Mouse (Mus musculus) liver, adult 2 months (tissue): ENCODE data around the gene Rpn1.

Experiments used
- CTCF ChIP-seq: fragments of 200-500 bp; IDR thresholded peaks from 2 replicates; pipeline ENCODE4 v1.5.1; 2011; ENCODE audit warnings: low read depth, low read length, control low read depth
- POLR2A ChIP-seq: fragments of 200-500 bp; IDR thresholded peaks from 2 replicates; pipeline ENCODE4 v1.6.1; 2011; ENCODE audit warnings: low read length, control low read depth; ENCODE audit not compliant: insufficient read depth; ENCODE audit errors: extremely low read depth

DNA sequence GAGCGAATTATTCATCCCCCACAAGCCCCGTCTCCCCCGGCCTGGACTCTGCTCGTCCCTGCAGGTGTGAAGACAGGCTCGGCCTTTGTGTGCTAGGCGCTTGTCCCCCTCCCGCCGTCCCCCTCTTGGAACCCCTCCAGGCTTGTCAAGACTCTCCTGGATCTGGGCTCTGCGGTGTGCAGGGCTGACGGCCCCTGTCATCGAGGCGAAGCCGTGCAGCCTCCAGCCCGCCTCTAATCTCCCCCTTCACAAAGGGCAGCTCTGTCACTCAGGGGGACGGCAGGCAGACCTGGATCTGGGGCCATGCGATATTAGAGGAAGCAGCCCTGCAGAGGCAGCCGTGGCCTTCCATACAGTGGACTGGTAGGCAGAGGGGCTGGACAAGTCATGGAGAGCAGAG, 47.8 kb downstream of the Rpn1 start:
- TF ChIP-seq POLR2A = no peak
- TF ChIP-seq CTCF = no peak
